Mouse (Mus musculus) hindbrain, embryonic 14.5 days (tissue): ENCODE measurements around the gene Rnase10. TPM values are rescaled to one million over a fixed set of nuclear protein-coding genes. Genes with fewer than 3 reads are reported as not detected.
A peak's percentile ranks its signal among the peaks of the same experiment; 100 is the strongest.
"Not testable (repeated sequence)": the region's sequence is repeated elsewhere in the genome, so short reads cannot be mapped to it uniquely, and the experiment has no call there.

Source experiments
- ATAC-seq: fragments of 200-750 bp; cut with Nextera tagmentation; 2 replicates; pipeline ENCODE4 v1.8.0; 2017; ENCODE audit warnings: moderate number of reproducible peaks, mild to moderate bottlenecking, moderate TSS enrichment, moderate library complexity; ENCODE audit not compliant: low FRiP score
- DNase-seq: peaks from one replicate; pipeline ENCODE4 v3.0.0-alpha.2; 2015; ENCODE audit warnings: low spot score
- H3K27ac ChIP-seq: fragments of 300-500 bp; sonication (generic); 2 replicates; pipeline ENCODE4 v1.5.1; 2014; ENCODE audit warnings: mild to moderate bottlenecking, moderate library complexity
- H3K27me3 ChIP-seq: fragments of 300-500 bp; sonication (generic); 2 replicates; pipeline ENCODE4 v1.6.1; 2014; ENCODE audit warnings: mild to moderate bottlenecking, low read length, mixed read lengths; ENCODE audit not compliant: control insufficient read depth, insufficient read depth
- H3K36me3 ChIP-seq: fragments of 300-500 bp; sonication (generic); replicated peaks from 2 replicates; pipeline ENCODE4 v1.6.1; 2014; ENCODE audit not compliant: control insufficient read depth, insufficient read depth
- H3K4me1 ChIP-seq: fragments of 300-500 bp; sonication (generic); replicated peaks from 2 replicates; pipeline ENCODE4 v1.6.1; 2014; ENCODE audit warnings: antibody characterized with exemption, low read length, mixed read lengths; ENCODE audit not compliant: control insufficient read depth, insufficient read depth
- H3K4me2 ChIP-seq: fragments of 300-500 bp; sonication (generic); replicated peaks from 2 replicates; pipeline ENCODE4 v1.6.1; 2014; ENCODE audit warnings: mild to moderate bottlenecking, moderate library complexity
- H3K4me3 ChIP-seq: fragments of 300-500 bp; sonication (generic); replicated peaks from 2 replicates; pipeline ENCODE4 v1.5.1; 2014; ENCODE audit warnings: mild to moderate bottlenecking, low read length
- H3K9ac ChIP-seq: fragments of 300-500 bp; sonication (generic); 2 replicates; pipeline ENCODE4 v1.6.1; 2014
- H3K9me3 ChIP-seq: fragments of 300-500 bp; sonication (generic); 2 replicates; pipeline ENCODE4 v1.6.1; 2016; ENCODE audit warnings: low read length; ENCODE audit not compliant: control insufficient read depth
- WGBS: fragments of 180-500 bp; shearing (Covaris S2); extraction: QIAGEN DNeasy Blood & Tissue Kit; methylation state at CpG from one replicate; pipeline ENCODE4 v1.1.7; 2014; 5-methylcytosine and 5-hydroxymethylcytosine counted together
- polyA plus RNA-seq: library from polyadenylated mRNA; unstranded; fragments of >200 nt; fragmentation: Nextera tagmentation; extraction: Ambion mirVana; gene quantifications from 2 replicates; pipeline ENCODE4 v1.2.1, GENCODE M21; 2014

Rnase10 gene
- polyA plus RNA-seq, 1 experiment from 2014 or later: not detected

DNA sequence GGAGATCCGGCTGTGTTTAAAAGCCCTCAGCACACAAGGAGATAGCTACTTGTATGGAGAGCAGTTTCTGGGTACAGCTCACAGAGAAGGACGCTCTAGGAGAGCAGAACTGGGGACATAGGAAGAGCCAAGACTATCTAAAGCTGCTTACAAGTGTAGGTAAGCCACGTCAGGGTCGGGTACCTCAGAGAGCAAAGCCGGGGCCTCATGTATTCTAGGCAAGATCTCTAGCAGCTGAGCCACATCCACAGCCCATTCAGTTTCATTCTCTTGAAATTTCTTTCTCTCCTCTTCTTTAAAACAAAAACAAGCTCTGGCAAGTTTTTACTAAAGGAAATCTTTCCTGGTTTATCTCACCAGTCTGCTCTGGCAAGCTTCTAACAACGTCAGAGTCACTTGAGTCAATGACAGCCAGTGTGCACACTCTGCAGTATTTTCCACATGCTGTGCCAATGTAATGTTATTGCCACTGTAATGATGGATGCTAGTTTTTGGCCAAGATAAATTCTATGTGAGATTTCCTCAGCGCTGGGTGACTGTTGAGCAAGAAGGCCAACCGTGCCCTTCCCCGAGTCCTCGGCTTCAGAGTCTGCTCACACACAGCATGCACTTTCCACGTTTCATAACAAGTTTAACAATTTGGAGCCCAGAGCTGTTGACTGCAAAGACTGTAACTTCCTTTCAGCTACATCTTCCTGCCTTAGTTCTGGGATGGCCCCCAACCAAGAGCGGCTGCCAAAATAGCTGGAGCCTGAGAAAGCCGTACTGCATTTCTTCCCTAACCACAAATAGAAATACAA, 563 bp downstream of the Rnase10 start:
- H3K9me3 ChIP-seq: no peaks in the 10 kb centered on the region
- H3K4me3 ChIP-seq: no peak overlapping the region
- H3K27ac ChIP-seq: no peak overlapping the region
- 85% methylated on average over 13 of the region's 13 CpGs for WGBS
- H3K27me3 ChIP-seq: no peaks in the 10 kb centered on the region
- no peak overlapping the region for H3K9ac ChIP-seq
- H3K4me1 ChIP-seq: no peaks in the 10 kb centered on the region
- no peak for DNase-seq
- H3K36me3 ChIP-seq: no peaks in the 10 kb centered on the region
- no peak overlapping the region for H3K4me2 ChIP-seq
- ATAC-seq: no peak

GRCm38 (mm10) chr14:51008781-51009180, 1.2 kb downstream of the Rnase10 start:
- no peak overlapping the region for H3K4me3 ChIP-seq
- H3K27ac ChIP-seq: no peak overlapping the region
- no peaks in the 10 kb centered on the region for H3K27me3 ChIP-seq
- WGBS: 88% methylated on average over 4 of the region's 4 CpGs
- ATAC-seq (no peak), DNase-seq (no peak)
- H3K4me2 ChIP-seq: no peak overlapping the region
- no peak overlapping the region for H3K9ac ChIP-seq
- no peaks in the 10 kb centered on the region for H3K4me1 ChIP-seq
- H3K9me3 ChIP-seq: no peaks in the 10 kb centered on the region
- no peaks in the 10 kb centered on the region for H3K36me3 ChIP-seq

GRCm38 (mm10) chr14:51009572-51009971, 2.0 kb downstream of the Rnase10 start:
- Histone ChIP-seq H3K27me3 (no peaks in the 10 kb centered on the region), H3K36me3 (no peaks in the 10 kb centered on the region), H3K9me3 (no peaks in the 10 kb centered on the region), H3K4me1 (no peaks in the 10 kb centered on the region), H3K9ac (no peak overlapping the region), H3K4me2 (no peak overlapping the region), H3K27ac (no peak overlapping the region), H3K4me3 (no peak overlapping the region)
- DNase-seq (no peak), ATAC-seq (no peak)
- 83% methylated on average over 6 of the region's 6 CpGs for WGBS

DNA sequence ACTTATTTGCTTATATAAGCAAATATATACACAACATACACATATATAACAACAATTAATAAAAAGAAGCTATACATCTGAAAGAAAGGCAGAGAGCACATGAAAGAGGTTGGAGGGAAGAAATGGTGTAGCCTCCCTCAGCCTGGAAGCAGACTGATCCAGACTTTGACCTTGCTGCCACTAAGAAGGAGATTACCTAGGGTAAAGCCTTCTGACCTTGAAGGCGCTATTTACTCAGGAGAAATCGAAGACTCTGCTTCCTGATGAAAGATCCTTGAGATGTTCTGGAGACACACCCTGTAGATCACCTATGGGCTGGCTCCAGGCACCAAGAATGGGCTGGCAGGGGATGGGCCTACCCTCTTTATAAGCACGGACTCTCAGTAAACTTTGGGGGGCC, 7.2 kb downstream of the Rnase10 start:
- H3K27me3 ChIP-seq, H3K9me3 ChIP-seq, H3K27ac ChIP-seq, H3K9ac ChIP-seq, DNase-seq, H3K4me3 ChIP-seq, H3K4me1 ChIP-seq, ATAC-seq, H3K4me2 ChIP-seq, H3K36me3 ChIP-seq: not testable (repeated sequence)
- 87% methylated on average over 3 of the region's 3 CpGs for WGBS

- H3K4me2 ChIP-seq: no peak overlapping the region
- no peaks in the 10 kb centered on the region for H3K36me3 ChIP-seq
- H3K27me3 ChIP-seq: no peaks in the 10 kb centered on the region
- DNase-seq (no peak), ATAC-seq (no peak)
- no peaks in the 10 kb centered on the region for H3K4me1 ChIP-seq
- no peak overlapping the region for H3K9ac ChIP-seq
- H3K9me3 ChIP-seq: no peaks in the 10 kb centered on the region
- H3K27ac ChIP-seq: no peak overlapping the region
- H3K4me3 ChIP-seq: no peak overlapping the region
Measured at GRCm38 (mm10) chr14:51015780-51016179, 8.2 kb downstream of the Rnase10 start.

- Histone ChIP-seq H3K36me3 (no peaks in the 10 kb centered on the region), H3K4me3 (no peak overlapping the region), H3K4me1 (no peaks in the 10 kb centered on the region), H3K9me3 (no peaks in the 10 kb centered on the region), H3K4me2 (no peak overlapping the region), H3K27ac (no peak overlapping the region), H3K9ac (no peak overlapping the region), H3K27me3 (no peaks in the 10 kb centered on the region)
- DNase-seq: no peak
- 83% methylated on average over 3 of the region's 3 CpGs for WGBS
- ATAC-seq: no peak
Measured at GRCm38 (mm10) chr14:51017256-51017655, 9.7 kb downstream of the Rnase10 start.

- no peak for ATAC-seq
- Histone ChIP-seq H3K36me3 (no peaks in the 10 kb centered on the region), H3K4me1 (no peaks in the 10 kb centered on the region), H3K4me3 (no peak overlapping the region), H3K27ac (no peak overlapping the region), H3K4me2 (no peak overlapping the region), H3K9ac (no peak overlapping the region), H3K9me3 (no peaks in the 10 kb centered on the region), H3K27me3 (no peaks in the 10 kb centered on the region)
- WGBS: 84% methylated on average over 4 of the region's 4 CpGs
- no peak for DNase-seq
Measured at GRCm38 (mm10) chr14:51023457-51023856, 15.9 kb downstream of the Rnase10 start.

- DNase-seq (no peak), ATAC-seq (no peak)
- H3K36me3 ChIP-seq: no peaks in the 10 kb centered on the region
- H3K4me2 ChIP-seq: no peak overlapping the region
- H3K9ac ChIP-seq: no peak overlapping the region
- no peak overlapping the region for H3K4me3 ChIP-seq
- no peaks in the 10 kb centered on the region for H3K4me1 ChIP-seq
- WGBS: 81% methylated on average over 1 of the region's 1 CpGs
- H3K27ac ChIP-seq: no peak overlapping the region
- H3K27me3 ChIP-seq: no peaks in the 10 kb centered on the region
- no peaks in the 10 kb centered on the region for H3K9me3 ChIP-seq
Measured at GRCm38 (mm10) chr14:51024820-51025219, 17.3 kb downstream of the Rnase10 start.

DNA sequence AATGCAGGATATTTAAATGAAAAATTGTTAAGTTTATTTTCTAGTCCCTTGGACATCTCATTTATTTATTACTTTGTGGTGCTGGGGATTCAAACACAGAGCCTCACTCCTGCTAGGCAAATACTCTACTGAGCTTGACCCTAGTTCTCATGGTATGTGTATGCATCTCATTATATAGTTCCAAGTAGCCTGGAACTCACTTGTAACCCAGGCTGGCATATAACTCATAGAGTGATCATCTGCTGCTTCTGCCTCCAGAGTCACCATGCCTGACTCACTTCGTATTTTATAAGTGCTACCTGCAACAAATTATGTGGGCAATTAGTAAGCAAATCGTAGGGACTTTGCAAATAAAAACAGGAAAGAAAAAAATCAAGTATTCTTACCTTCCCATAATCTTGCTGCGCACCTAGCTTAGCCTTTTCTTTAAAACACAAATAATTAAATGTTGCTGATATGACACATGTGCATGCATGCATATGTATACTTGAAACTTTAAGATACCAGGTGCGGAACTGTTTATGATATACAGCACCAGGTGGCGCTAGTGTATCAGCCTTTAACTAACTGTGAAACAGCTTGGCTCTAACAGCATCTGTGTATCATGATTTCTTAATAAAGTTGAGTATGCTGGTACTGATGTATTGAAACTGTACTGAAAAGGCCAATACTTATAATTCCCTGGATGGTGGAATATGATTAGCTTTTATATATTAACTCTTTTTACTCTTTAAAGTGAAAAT, 19.0 kb downstream of the Rnase10 start:
- no peak overlapping the region for H3K4me3 ChIP-seq
- H3K4me2 ChIP-seq: no peak overlapping the region
- H3K9ac ChIP-seq: no peak overlapping the region
- H3K27ac ChIP-seq: no peak overlapping the region
- no peaks in the 10 kb centered on the region for H3K9me3 ChIP-seq
- DNase-seq (peak; percentile 82), ATAC-seq (peak; percentile 71; the same call in 1 of the 2 replicates)
- no peaks in the 10 kb centered on the region for H3K36me3 ChIP-seq
- no peaks in the 10 kb centered on the region for H3K27me3 ChIP-seq
- 38% methylated on average over 5 of the region's 5 CpGs for WGBS
- H3K4me1 ChIP-seq: no peaks in the 10 kb centered on the region
